Mouse (Mus musculus) adrenal gland, adult 10 weeks (tissue): ENCODE measurements around the gene Fosl1. TPM values are rescaled to one million over a fixed set of nuclear protein-coding genes. Genes with fewer than 3 reads are reported as not detected.

Experiments
- polyA plus RNA-seq: library from polyadenylated mRNA; stranded (reverse); fragments of 350-450 nt; fragmentation: Illumina TruSeq; extraction: RNeasy Lipid Tissue Mini Kit (QIAGEN cat#74804); gene quantifications from one replicate; pipeline ENCODE4 v1.2.3, GENCODE M21; 2014; ENCODE audit warnings: low read depth, low replicate concordance

Fosl1 gene
- not detected for polyA plus RNA-seq

DNA sequence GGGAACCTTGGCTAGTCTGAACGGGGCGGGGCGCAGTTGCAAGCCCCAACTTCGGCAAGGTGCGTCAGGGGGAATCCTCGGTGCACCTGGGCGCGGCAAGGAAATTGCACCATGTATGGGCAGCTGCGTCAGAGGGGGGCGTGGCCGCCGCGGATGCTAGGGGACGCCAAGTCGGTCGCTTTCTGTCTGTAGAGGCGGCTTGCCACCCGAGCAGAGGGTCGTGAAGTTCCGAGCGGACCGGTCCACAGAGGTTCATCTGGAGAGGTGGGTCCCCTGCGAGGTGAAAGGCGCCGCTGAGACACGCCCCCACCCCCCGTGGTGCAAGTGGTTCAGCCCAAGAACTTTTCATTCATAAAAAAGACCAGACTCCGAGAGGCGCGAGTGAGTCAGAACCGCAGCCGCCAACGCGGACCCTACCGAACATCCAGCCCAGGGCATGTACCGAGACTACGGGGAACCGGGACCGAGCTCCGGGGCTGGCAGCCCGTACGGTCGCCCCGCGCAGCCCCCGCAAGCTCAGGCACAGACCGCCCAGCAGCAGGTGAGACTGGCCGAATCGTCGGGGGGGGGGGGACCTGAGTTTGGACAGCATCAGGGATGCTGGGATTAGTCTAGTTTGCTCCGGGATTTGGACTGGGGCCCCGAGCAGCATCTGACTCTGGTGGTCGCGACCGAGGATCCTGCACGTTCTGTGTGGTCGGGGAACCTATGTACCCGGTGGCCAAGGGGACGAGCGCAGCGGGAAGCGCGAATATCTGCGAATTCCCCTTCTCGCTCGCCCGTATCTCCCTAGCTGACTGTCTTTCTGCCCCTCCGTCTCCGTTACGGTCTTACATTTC, at the start of gene Fosl1:
Fosl1 (plus strand) TSS at position 33 of the 839 bp plus-strand sequence.

DNA sequence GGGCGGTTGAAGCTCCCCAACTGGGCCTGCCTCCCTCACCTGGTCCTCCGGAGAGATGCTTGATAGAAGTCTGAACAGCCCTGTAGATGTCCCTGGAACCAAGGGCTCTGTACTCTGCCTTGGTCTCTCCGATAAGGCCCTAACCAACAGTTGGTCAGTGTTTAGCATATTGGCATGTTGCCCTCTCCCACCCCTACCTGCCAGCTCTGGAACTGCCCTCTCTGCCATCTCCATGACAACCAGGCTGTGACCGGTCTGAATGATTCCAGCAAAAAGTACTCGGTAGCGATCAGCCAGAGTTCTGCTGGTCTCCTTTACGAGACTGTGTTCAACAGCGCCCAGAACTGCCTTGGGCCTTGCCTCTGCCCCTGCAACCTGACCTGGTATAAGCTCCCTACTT, 45.1 kb upstream of the Fosl1 start, which contains the start of gene Tsga10ip:
Tsga10ip (minus strand) TSS at position 234 of the 400 bp plus-strand sequence.

DNA sequence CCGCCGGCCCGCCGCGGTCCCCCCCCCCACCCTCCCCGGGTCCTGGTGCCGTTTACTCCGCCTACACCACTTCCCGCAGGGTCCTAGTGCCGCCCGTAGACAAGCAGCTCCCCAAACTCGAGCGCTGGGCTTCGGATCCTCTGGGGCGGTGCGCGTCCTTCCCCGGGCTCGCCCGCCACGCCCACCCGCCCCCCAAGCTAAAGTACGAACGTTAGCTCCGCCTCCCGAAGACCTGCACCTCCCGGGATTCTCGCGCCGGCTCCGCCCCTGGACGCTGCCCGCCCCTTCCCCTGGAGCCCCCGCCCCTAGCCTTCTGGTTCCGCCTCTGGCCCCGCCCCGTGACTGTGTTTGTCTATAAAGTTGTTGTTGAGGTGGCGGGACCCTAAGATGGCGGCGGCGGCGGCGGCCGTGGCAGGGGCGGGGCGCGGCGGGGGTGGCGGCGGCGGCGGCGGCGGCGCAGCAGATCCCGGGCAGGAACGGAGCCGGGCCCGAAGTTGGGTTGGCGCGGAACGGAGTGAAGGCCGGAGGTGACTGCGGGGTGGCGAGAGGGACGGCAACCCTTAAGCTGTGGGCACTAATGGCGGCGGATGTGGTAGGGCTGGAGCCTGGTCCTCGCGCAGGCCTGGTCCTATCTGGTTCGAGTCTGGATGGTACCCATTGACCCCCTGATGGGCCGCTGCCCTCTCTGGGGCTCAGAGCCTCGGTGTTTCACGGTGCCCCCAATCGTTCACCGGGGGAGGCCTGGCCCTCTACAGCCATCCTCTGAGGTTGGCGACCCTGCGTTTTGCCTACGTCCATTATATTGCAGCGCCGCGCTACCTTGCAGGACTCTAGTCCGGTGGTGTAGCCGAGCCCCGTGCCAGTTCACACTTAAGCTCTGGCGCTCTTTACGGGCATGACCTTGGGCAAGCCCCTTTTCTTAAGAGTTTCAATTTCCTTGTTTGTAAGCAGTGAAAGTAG, 22.3 kb upstream of the Fosl1 start, which contains the start of the genes Drap1 and AI837181:
Drap1 (minus strand) TSS at position 198 of the 960 bp plus-strand sequence.
AI837181 (plus strand) TSS at position 363 of the 960 bp plus-strand sequence.

DNA sequence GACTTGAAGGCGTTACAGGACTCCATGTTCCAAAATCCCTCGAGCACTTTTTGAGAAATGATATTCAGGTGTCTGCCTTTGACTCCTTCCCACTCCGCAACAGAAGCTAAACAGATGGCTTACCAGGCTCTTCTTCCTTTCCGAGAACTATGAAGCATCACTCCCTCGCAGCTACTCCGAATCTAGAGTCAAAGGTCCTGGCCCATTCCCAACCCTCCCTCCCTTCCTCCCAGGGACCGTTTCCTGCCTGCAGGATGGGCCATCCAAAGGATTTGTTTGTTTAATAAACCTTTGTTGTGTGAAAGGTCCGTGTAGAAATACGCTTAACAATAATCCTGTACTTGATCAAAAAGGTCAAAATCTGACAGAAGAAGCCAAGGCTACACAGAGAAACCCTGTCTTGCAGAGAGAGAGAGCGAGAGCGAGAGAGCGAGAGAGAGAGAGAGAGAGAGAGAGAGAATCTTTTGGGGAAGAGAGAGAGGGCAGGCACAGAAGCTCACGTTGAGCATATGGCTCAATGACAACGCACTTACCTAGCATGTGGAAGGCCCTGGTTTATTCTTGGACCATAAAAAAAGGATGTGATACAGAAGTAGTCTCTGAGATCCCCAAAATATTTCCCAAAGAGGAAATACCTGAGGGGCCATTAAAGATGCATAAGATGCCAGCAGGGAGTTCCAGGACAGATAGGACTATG, 10.5 kb downstream of the Fosl1 start, which contains the start of gene Ccdc85b:
Ccdc85b (minus strand) TSS at position 149 of the 697 bp plus-strand sequence.

DNA sequence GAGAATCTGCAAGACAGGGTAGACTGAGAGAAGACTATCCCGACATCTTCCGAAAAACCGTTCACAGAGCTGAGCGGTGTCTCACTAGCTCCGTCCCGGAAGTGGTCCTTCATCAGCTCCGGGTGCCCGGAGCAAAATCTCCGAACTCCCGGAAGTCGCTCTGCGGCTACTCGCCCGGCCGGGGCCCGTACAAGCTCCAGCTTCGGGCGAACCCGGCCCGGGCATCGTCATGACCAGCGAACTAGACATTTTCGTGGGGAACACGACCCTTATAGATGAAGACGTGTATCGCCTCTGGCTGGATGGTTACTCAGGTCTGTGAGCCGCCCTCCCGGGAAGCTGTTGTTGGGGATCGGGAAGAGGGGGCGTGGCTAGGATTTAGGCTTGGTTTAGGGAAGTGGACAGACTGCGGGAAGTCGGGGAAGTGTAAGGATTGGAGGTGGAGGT, 13.1 kb downstream of the Fosl1 start, which contains the start of gene Fibp:
Fibp (plus strand) TSS at position 151 of the 447 bp plus-strand sequence.

DNA sequence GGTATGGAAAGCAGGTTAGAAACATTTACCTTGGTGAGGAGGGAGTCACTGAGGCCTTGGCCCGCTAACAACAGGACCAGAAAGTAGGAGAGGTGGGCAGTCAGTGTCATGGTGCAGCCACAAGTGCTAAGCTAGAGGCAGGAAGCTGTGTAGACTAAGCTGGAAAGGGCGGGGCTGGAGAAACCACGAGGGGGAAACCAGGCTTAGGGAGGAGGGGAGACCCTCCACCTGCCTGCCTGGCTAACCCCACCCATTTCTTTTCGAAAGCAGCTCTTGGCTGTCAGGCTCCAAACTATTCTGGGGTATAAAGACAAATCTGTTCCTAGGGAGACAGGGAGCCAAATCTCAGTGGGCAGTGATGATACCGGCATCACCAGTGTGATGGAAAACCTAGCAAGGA, 21.0 kb downstream of the Fosl1 start, which contains the start of gene Ctsw:
Ctsw (minus strand) TSS at position 134 of the 400 bp plus-strand sequence.

DNA sequence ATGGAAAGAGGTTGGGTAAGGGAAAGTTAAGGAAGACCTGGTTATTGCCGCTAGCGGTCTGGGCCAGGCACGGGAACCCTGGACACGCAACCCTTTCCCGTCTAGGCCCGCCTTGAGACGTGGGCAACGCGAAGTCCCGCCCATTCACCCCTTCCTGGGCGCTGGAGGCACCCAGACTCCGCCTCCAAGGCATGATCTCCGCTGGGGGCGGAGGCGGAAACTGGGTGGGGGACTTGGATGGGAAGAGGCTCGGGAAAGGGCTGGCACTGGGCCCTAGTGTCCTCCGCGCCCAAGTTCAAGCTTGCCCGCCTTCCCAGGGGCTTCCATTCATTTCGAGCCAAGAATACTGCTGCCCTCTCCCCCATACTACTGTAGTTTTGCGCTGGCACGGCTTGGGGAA, 26.4 kb downstream of the Fosl1 start, which contains the start of gene Efemp2:
Efemp2 (plus strand) TSS at position 235 of the 400 bp plus-strand sequence.

DNA sequence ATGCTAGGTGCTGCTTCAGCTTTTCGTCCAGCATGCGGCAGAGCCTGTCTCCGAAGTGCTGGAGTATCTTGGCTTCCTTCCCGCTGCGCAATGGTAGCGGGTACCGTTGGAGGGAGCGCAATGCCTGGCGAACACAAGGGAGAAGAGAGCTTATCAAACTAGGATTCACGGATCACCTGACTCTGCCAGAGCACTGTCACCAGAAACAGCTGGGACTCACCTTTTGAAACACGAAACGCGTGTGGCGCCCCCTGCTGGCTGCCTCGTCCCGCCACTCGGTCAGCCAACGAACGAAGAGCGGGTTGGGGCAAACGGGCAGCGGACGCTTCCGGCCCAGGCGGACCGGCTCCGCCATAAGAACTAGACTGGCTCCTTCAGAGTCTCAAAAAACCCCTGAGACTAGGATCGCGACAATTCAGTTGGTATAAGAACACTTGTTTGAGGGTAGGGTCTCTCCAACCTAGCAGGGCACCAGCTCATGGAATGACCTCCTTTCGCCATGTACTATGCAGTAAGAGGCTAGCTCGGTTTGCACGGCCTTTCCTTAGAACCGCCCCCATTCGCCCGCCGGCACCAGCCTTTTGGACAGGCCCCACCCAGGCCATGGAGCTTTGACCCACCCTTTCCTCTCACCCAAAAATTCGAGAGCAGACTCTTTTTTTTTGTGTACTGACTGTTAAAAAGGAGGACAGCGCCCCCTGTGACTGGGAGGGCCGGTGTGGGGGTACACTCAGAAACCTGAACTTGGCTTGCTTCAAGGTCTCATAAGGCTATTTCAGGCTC, 40.6 kb downstream of the Fosl1 start, which contains the start of gene Mus81:
Mus81 (minus strand) TSS at position 635 of the 783 bp plus-strand sequence.

DNA sequence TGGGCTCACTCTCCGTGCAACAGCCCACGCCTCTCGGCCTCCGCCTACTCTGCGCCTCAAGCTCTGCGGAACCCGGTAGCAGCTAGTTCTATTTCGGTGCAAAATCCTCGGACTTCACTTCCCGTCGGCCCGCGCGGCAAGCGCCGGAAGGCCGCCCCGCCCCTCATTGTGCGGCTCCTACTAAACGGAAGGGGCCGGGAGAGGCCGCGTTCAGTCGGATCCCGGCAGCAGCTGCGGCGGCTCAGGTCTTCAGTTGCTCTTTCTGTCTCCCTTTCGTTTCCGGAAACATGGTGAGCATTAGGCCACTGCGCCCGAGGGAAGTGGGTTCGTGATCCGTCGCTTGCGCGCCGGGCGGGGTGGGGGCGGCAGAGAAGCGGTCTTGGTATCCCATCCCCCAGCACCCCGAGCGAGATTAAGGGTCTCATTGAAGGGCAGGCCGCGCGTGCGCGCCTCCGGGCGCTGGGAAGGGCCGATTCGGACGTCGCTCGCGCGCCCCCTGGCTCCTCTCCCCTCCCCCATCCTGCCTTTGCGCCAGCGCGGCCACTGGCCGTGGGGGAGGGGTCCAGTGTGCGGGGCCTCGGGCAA, 43.1 kb downstream of the Fosl1 start, which contains the start of gene Cfl1:
Cfl1 (plus strand) TSS at position 143 of the 585 bp plus-strand sequence.

DNA sequence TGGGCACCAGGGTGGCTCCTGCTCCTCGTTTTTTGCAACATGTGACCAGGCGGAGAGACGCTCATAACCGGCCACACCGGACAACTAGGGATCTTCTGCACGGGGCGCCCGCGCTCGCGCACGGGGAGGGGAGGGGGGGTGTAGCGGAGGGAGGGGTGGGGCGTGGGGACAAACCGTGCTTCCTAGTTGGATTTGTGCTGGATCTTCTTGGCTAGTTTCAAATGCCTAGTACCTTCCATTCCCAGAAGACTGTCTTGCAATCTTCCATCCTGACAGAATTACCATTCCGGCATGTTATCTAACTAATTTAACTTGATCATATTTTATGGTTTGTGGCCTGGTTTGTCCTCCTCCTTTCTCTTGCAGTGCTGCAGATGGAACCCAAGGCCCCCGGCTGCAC, 56.3 kb downstream of the Fosl1 start, which contains the start of gene 1700020D05Rik:
1700020D05Rik (minus strand) TSS at position 101 of the 400 bp plus-strand sequence.

Other genes starting within 250 kb of the Fosl1 start
- 5.5 TPM for gene Pacs1, start 174.4 kb upstream of the Fosl1 start, polyA plus RNA-seq
- gene Sf3b2, start 152.1 kb upstream of the Fosl1 start, polyA plus RNA-seq = 42.7 TPM
- not detected for gene Gal3st3, start 149.2 kb upstream of the Fosl1 start, polyA plus RNA-seq
- gene Catsper1, start 111.8 kb upstream of the Fosl1 start, polyA plus RNA-seq = not detected
- not detected for gene Cst6, start 98.0 kb upstream of the Fosl1 start, polyA plus RNA-seq
- 13.9 TPM for gene Eif1ad, start 80.8 kb upstream of the Fosl1 start, polyA plus RNA-seq
- gene Banf1, start 80.4 kb upstream of the Fosl1 start, polyA plus RNA-seq = 11.3 TPM
- gene Sart1, start 58.8 kb upstream of the Fosl1 start, polyA plus RNA-seq = 1.6 TPM
- not detected for gene Tsga10ip, start 45.0 kb upstream of the Fosl1 start, polyA plus RNA-seq
- gene Drap1, start 22.6 kb upstream of the Fosl1 start, polyA plus RNA-seq = 8.5 TPM
- 0.76 TPM for gene AI837181, start 22.4 kb upstream of the Fosl1 start, polyA plus RNA-seq
- 1.0 TPM for gene Ccdc85b, start 10.3 kb downstream of the Fosl1 start, polyA plus RNA-seq
- gene Fibp, start 13.1 kb downstream of the Fosl1 start, polyA plus RNA-seq = 6.2 TPM
- gene Ctsw, start 21.0 kb downstream of the Fosl1 start, polyA plus RNA-seq = not detected
- 1.3 TPM for gene Efemp2, start 26.4 kb downstream of the Fosl1 start, polyA plus RNA-seq
- 2.1 TPM for gene Mus81, start 40.9 kb downstream of the Fosl1 start, polyA plus RNA-seq
- gene Cfl1, start 42.9 kb downstream of the Fosl1 start, polyA plus RNA-seq = 227 TPM
- not detected for gene 1700020D05Rik, start 56.2 kb downstream of the Fosl1 start, polyA plus RNA-seq
- 0.58 TPM for gene Snx32, start 63.0 kb downstream of the Fosl1 start, polyA plus RNA-seq
- gene Ovol1, start 113.1 kb downstream of the Fosl1 start, polyA plus RNA-seq = not detected
- gene Ap5b1, start 120.5 kb downstream of the Fosl1 start, polyA plus RNA-seq = not detected
- gene Rnaseh2c, start 154.3 kb downstream of the Fosl1 start, polyA plus RNA-seq = 1.9 TPM
- gene Kat5, start 162.7 kb downstream of the Fosl1 start, polyA plus RNA-seq = 29.7 TPM
- gene Rela, start 189.9 kb downstream of the Fosl1 start, polyA plus RNA-seq = 2.9 TPM
- gene Sipa1, start 216.2 kb downstream of the Fosl1 start, polyA plus RNA-seq = 1.3 TPM
- 2.2 TPM for gene Map3k11, start 241.2 kb downstream of the Fosl1 start, polyA plus RNA-seq
- 0.70 TPM for gene Pcnx3, start 241.4 kb downstream of the Fosl1 start, polyA plus RNA-seq